Mouse (Mus musculus) heart, adult 2 months (tissue): ENCODE results near the gene Fryl.

Source experiments
- CTCF ChIP-seq: fragments of 200-600 bp; IDR thresholded peaks from 2 replicates; pipeline ENCODE4 v1.8.1; 2022; ENCODE audit warnings: antibody characterized with exemption, mild to moderate bottlenecking, moderate library complexity
- EP300 ChIP-seq: fragments of 200-500 bp; IDR thresholded peaks from 2 replicates; pipeline ENCODE4 v1.6.1; 2011; ENCODE audit warnings: low read depth, low read length, control low read depth; ENCODE audit not compliant: insufficient read depth
- POLR2A ChIP-seq: fragments of 200-500 bp; IDR thresholded peaks from 2 replicates; pipeline ENCODE4 v1.6.1; 2011; ENCODE audit warnings: mild to moderate bottlenecking, low read depth, low read length, control low read depth; ENCODE audit not compliant: insufficient read depth

DNA sequence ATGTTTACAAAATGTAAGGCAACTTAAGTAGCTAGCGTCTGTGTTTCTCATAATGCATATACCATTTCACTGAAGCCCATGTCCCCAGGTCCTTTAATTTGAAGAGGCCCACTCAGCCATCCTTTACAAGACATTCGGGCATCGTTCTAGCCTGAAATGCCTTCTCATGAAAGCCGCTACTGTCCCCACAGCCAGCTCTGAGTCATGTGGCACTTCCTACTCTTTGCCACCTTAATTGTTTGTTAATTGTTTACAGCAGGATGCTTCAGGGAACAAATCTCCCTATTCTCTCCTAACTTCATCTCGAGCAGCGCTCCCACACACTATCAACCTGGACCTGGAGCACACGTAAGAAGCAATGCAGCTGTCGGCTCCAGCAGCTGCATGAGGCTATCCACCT, 8.2 kb downstream of the Fryl start:
- TF ChIP-seq POLR2A (no peak), CTCF (no peak), EP300 (no peak)
